In genomic region chr14:35030271-35030670, GRCm38 (mm10) we compare ENCODE assay signal across 24 mouse cellular contexts.
"Had no signal": no experiment of that assay in that cellular context is flagged by ENCODE, and none has a peak within 500 bp of the region (broad histone marks: within the 10 kb centered on the region; RNA-seq: fewer than 3 reads in every experiment).

No protein-coding gene starts in this region.

- H3K4me3 ChIP-seq: embryonic facial prominence, embryonic 10.5 days; embryonic facial prominence, embryonic 12.5 days; embryonic facial prominence, embryonic 13.5 days; embryonic facial prominence, embryonic 15.5 days; erythroblast, embryonic 14.5 days; forebrain, embryonic 10.5 days; forebrain, embryonic 12.5 days; forebrain, embryonic 13.5 days; forebrain, embryonic 15.5 days; gastrocnemius, adult 2 months had no signal

- H3K9me3 ChIP-seq: embryonic facial prominence, embryonic 10.5 days; embryonic facial prominence, embryonic 12.5 days; embryonic facial prominence, embryonic 13.5 days; embryonic facial prominence, embryonic 15.5 days; forebrain, embryonic 10.5 days; forebrain, embryonic 12.5 days; forebrain, embryonic 13.5 days; forebrain, embryonic 15.5 days had no signal

- H3K4me1 ChIP-seq: embryonic facial prominence, embryonic 10.5 days; embryonic facial prominence, embryonic 12.5 days; embryonic facial prominence, embryonic 13.5 days; embryonic facial prominence, embryonic 15.5 days; forebrain, embryonic 10.5 days; forebrain, embryonic 12.5 days; forebrain, embryonic 15.5 days had no signal

- H3K27ac ChIP-seq: embryonic facial prominence, embryonic 10.5 days; embryonic facial prominence, embryonic 12.5 days; embryonic facial prominence, embryonic 13.5 days; embryonic facial prominence, embryonic 15.5 days; forebrain, embryonic 10.5 days; forebrain, embryonic 12.5 days; forebrain, embryonic 13.5 days; forebrain, embryonic 15.5 days; gastrocnemius, adult 2 months had no signal

- DNase-seq: cerebellum, adult 2 months; cerebellum, adult 8-10 months; cerebellum, adult 9-10 months; cerebellum, adult 9-11 months; cerebellum, postnatal 10 days; cerebellum, postnatal 14 days; cerebellum, postnatal 36 days; embryo, embryonic 11 days; forebrain, postnatal 0 days; gastrocnemius, adult 2 months; gastrocnemius, postnatal 10 days; gastrocnemius, postnatal 14 days; gastrocnemius, postnatal 25 days; gastrocnemius, postnatal 36 days; heart, adult 18-20 months had no signal

- H3K36me3 ChIP-seq: embryonic facial prominence, embryonic 10.5 days; embryonic facial prominence, embryonic 12.5 days; embryonic facial prominence, embryonic 13.5 days; embryonic facial prominence, embryonic 15.5 days; forebrain, embryonic 10.5 days; forebrain, embryonic 12.5 days; forebrain, embryonic 15.5 days had no signal

- H3K27me3 ChIP-seq: embryonic facial prominence, embryonic 12.5 days; embryonic facial prominence, embryonic 13.5 days; embryonic facial prominence, embryonic 15.5 days; forebrain, embryonic 12.5 days; forebrain, embryonic 15.5 days had no signal

- H3K9ac ChIP-seq: embryonic facial prominence, embryonic 12.5 days; embryonic facial prominence, embryonic 13.5 days; embryonic facial prominence, embryonic 15.5 days; forebrain, embryonic 12.5 days; forebrain, embryonic 13.5 days; forebrain, embryonic 15.5 days; forebrain, postnatal 0 days had no signal
